Mouse (Mus musculus) bone marrow macrophage, adult 2 months (primary cell): ENCODE measurements around the gene Nup188. TPM values are rescaled to one million over a fixed set of nuclear protein-coding genes. Genes with fewer than 3 reads are reported as not detected.
A peak's percentile ranks its signal among the peaks of the same experiment; 100 is the strongest.

Source experiments
- H3K27ac ChIP-seq: 2 replicates; pipeline ENCODE4 v1.5.1; 2012; ENCODE audit warnings: low read depth, low read length; ENCODE audit not compliant: insufficient read depth
- H3K4me1 ChIP-seq: 2 replicates; pipeline ENCODE4 v1.6.1; 2012; ENCODE audit warnings: low read length; ENCODE audit not compliant: control insufficient read depth, insufficient read depth
- H3K4me3 ChIP-seq: 2 replicates; pipeline ENCODE4 v1.5.1; 2012; ENCODE audit warnings: mild to moderate bottlenecking, low read length, moderate library complexity; ENCODE audit not compliant: insufficient read depth
- CTCF ChIP-seq: IDR thresholded peaks from 2 replicates; pipeline ENCODE4 v1.5.1; 2012; ENCODE audit warnings: low read depth, mild to moderate bottlenecking, low read length, moderate library complexity
- POLR2A ChIP-seq: IDR thresholded peaks from 2 replicates; pipeline ENCODE4 v1.6.1; 2012; ENCODE audit warnings: mild to moderate bottlenecking, low read depth, low read length, borderline replicate concordance
- polyA plus RNA-seq: library from polyadenylated mRNA; stranded (reverse); fragments of >200 nt; gene quantifications from 2 replicates; pipeline ENCODE4 v1.2.4, GENCODE M21; 2012; ENCODE audit not compliant: missing spikeins, insufficient read depth, insufficient read length

The Nup188 gene
- polyA plus RNA-seq, 1 experiment, result 16.0 TPM

DNA sequence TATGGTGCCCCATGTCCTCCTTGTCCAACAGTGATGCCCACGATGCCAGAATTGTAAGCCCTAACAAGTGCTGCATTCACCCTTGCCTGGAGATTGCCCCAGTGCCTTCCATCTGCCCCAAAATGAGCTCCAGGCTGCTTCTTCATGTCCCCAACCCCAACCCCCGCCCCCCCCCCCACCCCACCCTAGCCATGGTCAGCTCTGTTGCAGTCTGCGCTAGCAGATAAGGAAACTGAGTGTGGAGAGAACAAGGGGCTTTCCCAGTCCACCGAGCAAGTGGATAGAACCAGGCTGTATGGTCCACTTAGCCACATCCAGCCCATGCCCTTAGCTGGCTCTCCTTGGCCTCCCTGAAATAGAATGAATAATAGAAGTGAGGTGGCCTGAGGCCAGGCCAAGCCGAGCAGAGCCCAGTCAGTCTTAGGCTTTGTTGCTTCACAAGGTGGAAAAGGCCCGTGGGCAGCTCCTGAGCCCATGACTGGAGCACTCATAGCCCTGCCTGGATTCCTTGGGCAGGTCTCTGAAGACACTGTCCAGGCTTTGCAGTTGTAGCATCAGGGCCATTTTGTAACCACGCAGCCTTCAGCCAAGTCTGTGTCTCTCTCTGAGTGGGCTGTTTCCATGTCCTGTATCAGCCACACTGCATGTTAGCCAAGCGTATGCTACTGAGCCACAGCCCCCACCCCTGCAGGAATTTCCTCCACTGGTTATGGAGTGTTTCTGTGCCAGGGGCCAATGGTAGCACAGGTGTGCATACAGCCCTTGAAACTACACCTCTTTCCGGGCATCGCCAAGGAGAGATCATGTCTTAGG lies 94.6 kb downstream of the Nup188 start:
- Histone ChIP-seq H3K4me3 (no peak overlapping the region), H3K27ac (no peak overlapping the region), H3K4me1 (peaks cover 10% of the 10 kb centered on the region)
- TF ChIP-seq CTCF, result no peak
- TF ChIP-seq POLR2A, result no peak

DNA sequence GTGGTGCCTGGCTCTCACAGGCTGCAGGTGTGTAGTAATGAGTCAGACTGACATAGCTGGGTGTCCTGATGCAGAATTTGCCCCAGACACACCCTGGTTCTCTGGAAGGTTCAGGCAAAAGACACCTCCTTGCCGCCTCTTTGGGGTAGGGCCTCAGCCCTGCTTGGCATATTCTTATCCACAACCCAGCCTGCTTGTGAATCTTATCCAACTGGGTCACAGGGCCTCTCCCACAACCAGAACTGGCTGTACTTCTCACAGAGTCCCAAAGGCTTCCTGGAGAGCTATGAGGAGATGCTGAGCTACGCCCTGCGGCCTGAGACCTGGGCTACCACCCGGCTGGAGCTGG lies 95.2 kb downstream of the Nup188 start:
- Histone ChIP-seq H3K27ac (no peak overlapping the region), H3K4me3 (no peak overlapping the region), H3K4me1 (peaks cover 10% of the 10 kb centered on the region)
- TF ChIP-seq POLR2A (no peak), CTCF (no peak)

DNA sequence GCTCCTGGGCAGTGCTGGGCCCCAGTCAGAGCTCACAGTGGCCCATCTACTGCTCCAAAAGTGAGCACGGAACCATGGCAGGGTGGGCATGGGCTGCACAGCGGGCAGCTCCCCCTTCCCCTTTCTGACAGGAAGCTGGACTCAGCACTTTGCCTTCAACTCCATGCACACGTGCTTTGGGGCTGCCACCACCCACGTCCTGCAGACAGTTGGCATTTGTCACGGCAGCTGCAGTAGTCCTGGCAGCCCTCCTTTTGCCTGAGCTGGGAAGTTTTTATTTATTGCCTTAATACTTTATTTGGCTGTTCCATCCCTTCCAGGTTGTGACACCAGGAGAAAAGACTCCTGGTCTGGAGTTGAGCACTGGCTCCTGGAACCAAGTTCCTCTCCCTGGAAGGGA lies 98.6 kb downstream of the Nup188 start:
- no peak overlapping the region for H3K27ac ChIP-seq
- H3K4me1 ChIP-seq, result peaks cover 10% of the 10 kb centered on the region
- TF ChIP-seq CTCF (no peak), POLR2A (no peak)
- no peak overlapping the region for H3K4me3 ChIP-seq

DNA sequence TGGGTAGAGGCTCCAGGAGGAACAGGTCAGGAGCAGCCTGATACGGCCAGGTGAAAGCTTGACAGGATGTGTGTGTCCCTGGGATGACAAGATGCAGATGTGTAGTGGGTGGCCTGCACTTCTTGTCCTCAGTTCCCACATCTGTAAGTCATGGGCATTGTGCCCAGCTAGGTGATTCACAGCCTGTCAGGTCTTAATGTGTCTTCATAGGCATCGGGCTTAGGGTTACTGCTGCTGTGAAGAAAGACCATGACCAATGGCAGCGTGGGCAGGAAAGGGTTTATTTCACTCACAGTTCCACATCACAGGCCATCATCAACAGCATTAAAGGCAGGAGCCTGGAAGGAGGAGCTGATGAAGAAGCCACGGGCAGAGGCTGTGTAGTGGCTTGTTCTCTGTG lies 99.4 kb downstream of the Nup188 start:
- H3K27ac ChIP-seq, result no peak overlapping the region
- H3K4me1 ChIP-seq, result peaks cover 11% of the 10 kb centered on the region
- TF ChIP-seq POLR2A (no peak), CTCF (no peak)
- no peak overlapping the region for H3K4me3 ChIP-seq

DNA sequence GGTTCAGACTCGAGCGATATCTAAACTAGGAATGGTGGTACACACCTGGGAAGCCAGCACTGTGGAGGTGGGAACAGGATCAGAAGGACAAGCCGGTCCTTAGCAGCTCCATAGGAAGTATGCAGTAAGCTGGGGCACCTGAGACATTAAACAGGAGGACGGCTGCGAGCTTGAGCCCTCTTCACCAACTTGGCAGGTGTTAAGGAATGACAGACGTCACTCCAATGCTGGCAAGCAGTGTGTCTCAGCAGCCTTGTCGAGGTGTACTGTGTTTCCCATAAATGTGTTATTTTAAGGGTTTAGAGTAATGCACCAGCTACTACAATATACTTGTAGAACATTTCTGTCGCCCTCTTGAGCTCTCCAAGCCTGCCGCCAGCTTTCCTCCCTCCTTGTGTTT lies 100.7 kb downstream of the Nup188 start:
- H3K27ac ChIP-seq, result no peak overlapping the region
- TF ChIP-seq CTCF (no peak), POLR2A (no peak)
- peaks cover 17% of the 10 kb centered on the region for H3K4me1 ChIP-seq
- no peak overlapping the region for H3K4me3 ChIP-seq

DNA sequence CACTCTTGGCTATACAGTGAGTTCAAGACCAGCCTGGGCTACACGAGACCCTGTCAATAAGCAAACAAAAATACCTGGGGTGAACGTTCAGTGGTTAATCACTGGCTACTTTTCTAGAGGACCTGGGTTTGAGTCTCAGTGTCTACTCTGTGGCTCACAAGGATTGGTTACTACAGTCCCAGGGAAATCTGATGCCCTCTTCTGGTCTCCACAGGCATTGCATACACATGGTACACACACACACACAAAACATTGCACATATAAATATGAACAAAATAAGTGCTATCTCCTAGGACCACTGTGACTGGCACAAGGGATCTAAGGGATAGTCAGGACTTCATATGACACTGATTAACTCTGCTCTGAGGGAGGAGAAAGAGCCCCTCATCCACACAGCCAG lies 102.8 kb downstream of the Nup188 start:
- H3K4me1 ChIP-seq, result peaks cover 24% of the 10 kb centered on the region
- no peak overlapping the region for H3K27ac ChIP-seq
- H3K4me3 ChIP-seq, result no peak overlapping the region
- no peak for TF ChIP-seq CTCF
- TF ChIP-seq POLR2A, result no peak

DNA sequence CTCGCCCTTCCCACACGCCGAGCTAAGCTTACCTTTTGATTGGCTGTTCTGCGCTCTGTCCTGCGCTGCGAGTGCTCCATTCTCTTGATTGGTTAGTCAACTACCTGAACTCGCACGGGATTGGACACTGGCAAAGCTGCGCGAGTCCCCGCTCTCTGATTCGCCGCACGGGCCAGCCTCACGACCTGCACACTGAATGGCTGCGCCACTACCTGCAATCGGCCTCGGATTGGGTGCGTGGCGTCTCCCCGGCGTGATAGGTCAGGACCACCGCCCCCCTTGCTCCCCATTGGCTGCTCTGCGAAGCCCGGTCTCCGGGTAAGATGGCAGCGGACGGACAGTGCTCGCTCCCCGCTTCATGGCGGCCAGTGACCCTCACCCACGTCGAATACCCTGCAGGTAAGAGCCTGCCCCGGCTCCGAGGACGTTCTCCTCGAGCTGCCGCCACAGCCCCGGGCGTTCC lies 105.9 kb downstream of the Nup188 start, which contains the start of gene Dolpp1:
TSS of gene Dolpp1 (plus strand) at position 141 of the 463 bp plus-strand sequence.
- H3K4me3 ChIP-seq, result peak within 1 kb of the TSS; percentile 93
- peak within 1 kb of the TSS; percentile 79 for H3K27ac ChIP-seq
- peaks cover 33% of the 10 kb centered on the region for H3K4me1 ChIP-seq
- no peak for TF ChIP-seq CTCF
- TF ChIP-seq POLR2A, result no peak

DNA sequence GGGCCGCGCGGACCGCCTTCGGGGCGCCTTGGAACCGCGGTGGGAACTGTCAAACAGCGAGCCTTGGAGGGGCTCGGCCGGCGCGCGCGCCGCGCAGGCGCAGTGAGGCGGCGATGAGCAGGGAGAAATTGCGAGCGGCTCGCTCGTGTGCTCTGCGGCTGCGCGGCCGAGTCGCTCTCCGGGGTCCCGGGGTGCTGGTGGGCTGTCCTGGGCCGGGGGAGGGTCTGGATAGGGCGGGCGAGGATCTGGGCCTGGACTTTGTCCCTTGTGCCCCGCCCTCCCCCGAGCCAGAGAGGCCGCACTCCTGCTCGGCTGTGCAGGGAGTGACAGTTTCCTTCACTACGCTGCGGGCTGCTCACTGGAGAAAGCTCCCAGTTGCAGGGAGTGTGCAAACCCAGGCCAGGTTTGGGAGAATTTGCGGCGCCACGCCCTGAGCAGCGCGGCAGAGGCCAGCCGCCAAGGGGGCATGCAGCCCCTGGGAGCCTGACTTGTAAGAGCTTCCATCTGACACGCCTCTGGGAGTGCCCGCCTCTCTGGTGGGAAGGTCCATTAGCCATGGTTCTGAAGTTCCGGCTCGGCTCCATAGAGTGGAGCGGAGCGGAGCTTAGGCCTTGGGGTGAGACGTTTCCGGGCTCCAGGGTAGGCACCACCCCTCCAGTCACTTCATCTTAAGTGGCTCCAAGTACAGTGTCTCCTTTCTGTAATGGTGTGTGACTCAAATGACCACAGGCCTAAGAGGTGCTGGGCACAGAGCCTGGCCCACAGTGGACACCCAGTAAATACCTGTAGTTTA lies 106.6 kb downstream of the Nup188 start:
- no peak for TF ChIP-seq CTCF
- TF ChIP-seq POLR2A, result no peak
- peaks cover 33% of the 10 kb centered on the region for H3K4me1 ChIP-seq
- peak overlapping the region; percentile 93 for H3K4me3 ChIP-seq
- H3K27ac ChIP-seq, result peak overlapping the region; percentile 79

DNA sequence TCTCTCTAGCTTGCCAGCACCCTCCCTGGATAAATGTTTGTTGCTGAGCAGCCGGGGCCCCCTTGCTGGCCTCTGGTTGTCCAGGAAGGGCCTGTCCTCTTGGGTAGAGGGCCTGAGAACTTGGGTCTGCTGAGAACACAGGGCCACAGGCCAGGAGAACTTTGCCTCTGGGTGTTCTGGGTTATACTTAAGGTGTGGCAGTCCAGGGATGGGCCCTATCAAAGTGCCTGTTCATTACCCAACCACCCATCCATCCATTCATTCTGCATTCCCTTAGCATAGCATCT lies 107.1 kb downstream of the Nup188 start:
- H3K4me1 ChIP-seq, result peaks cover 33% of the 10 kb centered on the region
- H3K4me3 ChIP-seq, result peak overlapping the region; percentile 93
- TF ChIP-seq POLR2A (no peak), CTCF (0 out of 2 replicates have a peak, but pooled peaks have one; percentile 6)
- peak overlapping the region; percentile 79 for H3K27ac ChIP-seq

Other genes starting within 250 kb of the Nup188 start
- 8.2 TPM in 2 replicates for gene Wdr34, start 237.5 kb upstream of the Nup188 start, polyA plus RNA-seq
- 167 and 173 TPM in 2 replicates for gene Set, start 229.0 kb upstream of the Nup188 start, polyA plus RNA-seq
- gene Pkn3, start 208.7 kb upstream of the Nup188 start, polyA plus RNA-seq, result 6.6 and 7.2 TPM in 2 replicates
- gene Zdhhc12, start 192.7 kb upstream of the Nup188 start, polyA plus RNA-seq, result 23.7 and 28.2 TPM in 2 replicates
- gene Zer1, start 161.8 kb upstream of the Nup188 start, polyA plus RNA-seq, result 22.8 and 26.8 TPM in 2 replicates
- 95.7 and 107 TPM in 2 replicates for gene Tbc1d13, start 152.7 kb upstream of the Nup188 start, polyA plus RNA-seq
- gene Endog, start 114.9 kb upstream of the Nup188 start, polyA plus RNA-seq, result 5.4 and 6.4 TPM in 2 replicates
- 12.5 and 12.9 TPM in 2 replicates for gene Spout1, start 107.9 kb upstream of the Nup188 start, polyA plus RNA-seq
- gene Kyat1, start 80.5 kb upstream of the Nup188 start, polyA plus RNA-seq, result 3.5 and 3.9 TPM in 2 replicates
- 17.0 and 18.9 TPM in 2 replicates for gene Lrrc8a, start 48.7 kb upstream of the Nup188 start, polyA plus RNA-seq
- gene Gm28035, start 45.8 kb upstream of the Nup188 start, polyA plus RNA-seq, result 0.91 and 1.6 TPM in 2 replicates
- 8.2 and 15.3 TPM in 2 replicates for gene Phyhd1, start 20.2 kb upstream of the Nup188 start, polyA plus RNA-seq
- gene Gm28038, start 5.4 kb upstream of the Nup188 start, polyA plus RNA-seq, result 3.5 TPM in 1 of 2 replicates, not detected in the other
- 11.5 and 12.4 TPM in 2 replicates for gene Dolk, start 63 bp upstream of the Nup188 start, polyA plus RNA-seq
- 40.8 and 45.1 TPM in 2 replicates for gene Sh3glb2, start 72.9 kb downstream of the Nup188 start, polyA plus RNA-seq
- gene Miga2, start 77.8 kb downstream of the Nup188 start, polyA plus RNA-seq, result 3.4 and 6.9 TPM in 2 replicates
- gene Dolpp1, start 105.9 kb downstream of the Nup188 start, polyA plus RNA-seq, result 24.2 and 28.7 TPM in 2 replicates
- gene Crat, start 129.4 kb downstream of the Nup188 start, polyA plus RNA-seq, result 66.4 and 67.4 TPM in 2 replicates
- gene Ptpa, start 129.6 kb downstream of the Nup188 start, polyA plus RNA-seq, result 110 TPM in 2 replicates
- gene Ier5l, start 187.8 kb downstream of the Nup188 start, polyA plus RNA-seq, result 2.0 and 2.4 TPM in 2 replicates